Mouse (Mus musculus) kidney, adult 9 months (tissue): ENCODE data around the gene Nhlh2.

Experiments
- DNase-seq: peaks from one replicate; pipeline ENCODE4 v3.0.0; 2022

The Nhlh2 gene

GRCm38 (mm10) chr3:102025659-102026058, 15.8 kb downstream of the Nhlh2 start:
- DNase-seq = no peak

DNA sequence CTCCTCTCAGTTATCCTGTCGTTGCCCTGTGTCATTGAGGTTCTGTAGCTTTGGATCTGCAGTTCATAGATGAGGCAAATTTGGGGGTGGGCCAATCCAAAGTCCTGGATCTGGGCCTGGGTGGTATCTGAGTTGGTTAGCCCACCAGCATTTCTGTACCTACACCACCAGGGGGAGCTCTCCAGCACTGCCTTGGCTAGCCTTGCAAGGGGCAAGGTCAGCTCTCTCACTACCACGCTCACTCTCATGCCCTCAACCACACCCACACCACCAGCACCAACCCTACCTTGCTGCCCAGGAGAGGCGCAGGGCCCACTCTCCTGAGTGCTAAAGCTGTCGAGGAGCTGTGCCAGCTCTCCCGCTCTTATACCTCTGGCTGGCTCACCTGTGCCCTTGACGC, 18.0 kb downstream of the Nhlh2 start:
- no peak for DNase-seq

DNA sequence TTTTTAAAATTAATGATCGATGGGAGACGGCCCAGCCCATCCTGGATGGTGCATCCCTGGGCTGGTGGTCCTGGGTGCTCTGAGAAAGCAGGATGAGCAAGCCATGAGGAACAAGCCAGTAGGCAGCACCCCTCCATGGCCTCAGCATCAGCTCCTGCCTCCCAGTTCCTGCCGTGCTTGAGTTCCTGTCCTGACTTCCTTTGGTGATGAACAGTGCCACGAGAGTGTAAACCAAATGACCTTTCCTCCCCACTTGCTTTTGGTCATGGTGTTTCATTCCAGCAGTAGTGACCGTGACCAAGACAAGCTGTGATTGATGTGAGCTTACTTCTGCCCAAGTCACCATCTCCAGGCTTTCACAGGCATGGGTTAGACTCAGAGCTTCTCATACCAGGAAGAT, 27.9 kb downstream of the Nhlh2 start:
- no peak for DNase-seq

- DNase-seq = no peak
Measured at GRCm38 (mm10) chr3:102038608-102039007, 28.7 kb downstream of the Nhlh2 start.

DNA sequence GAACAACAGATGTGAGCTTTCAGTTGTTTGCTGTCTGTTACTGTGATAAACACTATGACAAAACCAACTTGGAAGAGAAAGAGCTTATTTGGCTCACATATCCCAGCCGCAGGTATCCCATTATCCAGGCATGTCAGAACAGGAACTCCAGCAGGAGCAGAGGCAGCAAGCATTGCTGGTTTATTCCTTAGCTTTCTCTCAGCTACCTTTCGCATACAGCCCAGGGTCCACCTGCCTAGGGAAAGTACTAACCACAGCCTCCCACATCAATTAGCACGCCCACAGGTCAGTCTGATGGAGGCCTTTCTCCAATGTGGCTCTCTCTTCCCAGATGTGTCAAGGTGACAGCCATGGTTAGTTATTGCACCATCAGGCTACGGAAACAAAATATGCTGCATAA, 31.8 kb downstream of the Nhlh2 start:
- DNase-seq = no peak

DNA sequence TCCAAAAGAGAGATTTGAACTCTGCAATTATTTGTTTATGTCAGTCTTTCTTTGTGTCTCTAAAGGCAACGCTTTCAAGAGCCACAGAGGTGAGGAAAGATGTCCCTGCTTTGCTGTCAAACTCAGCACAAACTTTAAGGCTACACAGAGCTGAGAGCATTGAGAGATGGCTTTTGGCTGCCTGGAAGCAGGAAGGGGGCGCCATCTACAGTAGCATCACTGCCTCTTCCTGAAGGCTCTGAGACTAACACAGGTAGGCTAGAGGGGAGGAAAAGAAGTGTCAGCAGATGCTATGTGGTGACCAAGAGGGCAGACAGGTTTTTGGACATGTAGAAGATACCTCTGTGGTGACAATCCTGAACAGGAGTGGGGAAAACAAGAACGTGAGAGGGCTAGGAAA, 35.2 kb downstream of the Nhlh2 start:
- no peak for DNase-seq

- DNase-seq = no peak
Measured at GRCm38 (mm10) chr3:102047532-102047931, 37.7 kb downstream of the Nhlh2 start.

- no peak for DNase-seq
Measured at GRCm38 (mm10) chr3:102049207-102050104, 39.6 kb downstream of the Nhlh2 start.

DNA sequence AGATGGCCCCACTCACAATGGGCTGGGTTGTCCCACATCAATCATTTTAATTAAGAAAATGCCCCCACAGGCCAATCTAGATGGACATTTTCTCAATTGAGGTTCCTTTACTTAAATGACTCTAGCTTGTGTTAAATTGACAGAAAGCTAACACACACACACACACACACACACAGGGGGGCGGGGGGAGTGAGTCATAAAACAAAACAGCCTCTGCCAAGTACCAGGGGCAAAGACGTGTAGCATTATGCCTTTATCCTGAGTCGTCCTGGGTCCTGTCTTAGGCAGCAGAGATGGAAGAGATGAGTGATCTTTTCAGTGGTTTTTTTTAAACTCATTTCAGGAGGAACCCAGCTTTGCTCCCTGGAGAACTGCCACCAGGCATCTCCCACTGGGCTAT, 42.2 kb downstream of the Nhlh2 start:
- DNase-seq = no peak

- DNase-seq = no peak
Measured at GRCm38 (mm10) chr3:102053293-102053692, 43.4 kb downstream of the Nhlh2 start.

DNA sequence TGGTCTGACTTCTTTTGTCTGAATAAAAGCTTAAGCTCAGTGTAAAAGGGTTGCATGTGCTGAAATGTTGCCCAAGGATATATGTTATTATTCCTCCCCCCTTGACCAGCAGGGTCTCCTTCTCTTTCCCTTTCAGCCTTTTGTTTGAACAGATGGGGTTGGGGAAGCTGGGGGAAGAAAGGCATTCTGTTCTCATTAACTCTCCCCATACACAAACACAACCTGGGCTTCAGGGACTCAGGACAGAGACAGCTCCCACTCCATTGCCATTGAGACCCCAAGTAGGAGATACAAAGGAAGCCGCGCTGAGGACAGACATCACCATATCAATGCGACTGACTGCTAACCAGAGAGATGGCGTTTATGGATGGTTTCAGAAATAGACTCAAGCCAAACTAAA, 46.0 kb downstream of the Nhlh2 start:
- DNase-seq = no peak

DNA sequence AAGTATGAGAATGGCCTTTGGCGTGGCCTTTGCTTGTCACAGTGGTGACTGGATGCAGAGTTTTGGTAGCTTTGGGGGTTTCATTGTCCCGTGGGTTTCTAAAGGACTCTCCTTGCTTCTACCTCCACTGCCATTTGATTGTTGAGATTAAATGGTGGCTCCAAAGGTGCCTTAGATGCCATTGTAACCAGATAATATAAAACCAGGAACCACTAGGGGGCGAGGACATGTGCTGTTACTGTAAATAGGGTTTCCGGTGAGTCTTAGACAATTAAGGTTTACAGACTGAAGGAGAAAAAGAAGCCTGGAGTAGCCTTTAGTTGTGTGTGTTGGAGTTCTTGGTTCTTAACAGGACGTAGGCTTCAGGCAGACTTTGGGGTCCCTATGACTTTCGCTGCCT, 50.2 kb downstream of the Nhlh2 start:
- DNase-seq = no peak

DNA sequence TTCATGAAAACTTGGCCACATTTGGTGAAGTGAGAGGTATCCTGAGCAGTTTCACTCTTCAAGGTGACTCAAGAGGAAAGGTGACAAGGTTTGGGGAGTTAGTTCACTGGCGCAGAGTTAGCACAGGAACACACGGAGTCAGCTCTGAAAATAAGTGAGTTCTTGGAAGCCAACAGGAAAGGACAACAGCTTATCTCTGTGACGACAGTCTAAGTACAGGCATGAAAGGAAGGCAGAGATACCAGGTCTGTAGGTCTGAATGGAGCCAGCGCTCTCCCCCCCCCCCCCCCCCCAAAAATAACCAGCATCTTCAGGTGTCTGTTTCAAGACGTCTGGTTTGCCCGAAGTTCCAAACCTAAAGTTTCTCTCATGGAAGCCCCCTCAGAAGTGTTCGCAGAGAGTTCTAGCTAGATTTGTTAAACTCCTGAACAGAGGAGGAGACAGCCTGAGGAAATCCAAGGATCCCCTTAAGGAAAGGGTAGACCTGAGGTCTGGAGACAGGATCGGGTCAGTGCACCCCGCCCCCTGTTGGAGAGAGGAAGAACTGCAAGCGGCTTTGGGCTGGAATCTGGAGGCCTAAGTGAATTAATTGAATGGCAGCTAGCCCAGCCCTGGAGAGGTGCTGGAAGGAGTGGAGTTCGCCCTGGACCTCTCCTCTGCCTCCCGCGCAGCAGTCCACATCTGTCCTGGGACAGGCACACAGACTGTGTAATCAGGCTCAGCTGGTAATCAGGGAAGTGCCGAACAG, 52.2 kb downstream of the Nhlh2 start:
- DNase-seq = peak; percentile 81

DNA sequence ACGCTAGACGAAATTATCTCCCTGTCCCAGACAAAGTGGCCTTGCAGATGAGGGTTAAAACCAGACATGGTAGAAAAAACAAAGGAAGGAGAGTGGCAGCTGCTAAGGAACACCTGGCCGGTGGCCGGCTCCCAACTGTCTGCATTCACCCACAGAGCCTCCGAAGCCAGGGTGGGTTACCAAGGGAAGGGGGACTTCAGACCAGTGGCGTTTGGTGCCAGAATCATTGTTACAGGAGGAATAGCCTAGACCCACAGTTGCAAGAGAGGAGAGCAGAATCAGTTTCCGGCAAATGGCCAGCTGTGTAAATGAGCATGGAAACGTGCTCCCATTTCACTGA, 52.8 kb downstream of the Nhlh2 start:
- no peak for DNase-seq

GRCm38 (mm10) chr3:102063273-102064120, 53.6 kb downstream of the Nhlh2 start:
- peak; percentile 60 for DNase-seq

GRCm38 (mm10) chr3:102064566-102064965, 54.7 kb downstream of the Nhlh2 start:
- DNase-seq = no peak
